Mouse (Mus musculus) v-Abl transformed pro-B cells (cell line): ENCODE data around the gene Chadl.
"Not testable (repeated sequence)": the region's sequence is repeated elsewhere in the genome, so short reads cannot be mapped to it uniquely, and the experiment has no call there.

Experiments used
- in situ Hi-C, 2 experiments: fragments of 400-800 bp; cut with MboI; formaldehyde crosslinking; loops; one replicate each; pipeline ENCODE4 v1.15.1; 2025; ENCODE audit not compliant: unreplicated experiment in 2 of 2

Gene Chadl

DNA sequence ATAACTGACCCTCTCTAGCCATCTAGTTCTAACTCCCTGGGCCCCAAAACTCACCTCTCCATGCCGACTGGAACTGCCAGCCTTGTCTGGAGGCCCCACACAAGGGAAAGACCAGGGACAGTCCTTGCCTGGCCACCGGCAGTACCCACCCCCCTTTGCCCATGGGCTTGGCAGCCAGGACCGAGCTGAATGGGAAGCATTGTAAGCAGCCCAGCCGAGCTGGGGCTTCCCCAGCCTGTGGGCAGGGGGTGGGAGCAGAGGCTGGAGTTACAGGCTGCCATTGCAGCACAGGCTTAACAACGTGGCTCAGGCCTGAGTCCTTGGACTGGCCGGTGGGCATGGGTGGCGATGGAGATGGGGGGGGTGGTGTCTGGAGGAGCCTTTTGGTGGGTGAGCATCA is at the start of gene Chadl:
Gene Chadl, minus strand, starts transcription at position 113 of the 400 bp plus-strand sequence.
- in situ Hi-C loops, result no loop called here

GRCm38 (mm10) chr15:81745601-81746114 is 48.6 kb upstream of the Chadl start:
- in situ Hi-C loops, result no loop called here

- in situ Hi-C loops, result no loop called here
Measured at GRCm38 (mm10) chr15:81744992-81745600, 48.0 kb upstream of the Chadl start, which contains the start of the genes Zc3h7b and Rangap1. Zc3h7b (plus strand) TSS chr15:81745057. Rangap1 (minus strand) TSS chr15:81745530.

GRCm38 (mm10) chr15:81742368-81742767 is 45.3 kb upstream of the Chadl start:
- in situ Hi-C loops, result not testable (repeated sequence)

DNA sequence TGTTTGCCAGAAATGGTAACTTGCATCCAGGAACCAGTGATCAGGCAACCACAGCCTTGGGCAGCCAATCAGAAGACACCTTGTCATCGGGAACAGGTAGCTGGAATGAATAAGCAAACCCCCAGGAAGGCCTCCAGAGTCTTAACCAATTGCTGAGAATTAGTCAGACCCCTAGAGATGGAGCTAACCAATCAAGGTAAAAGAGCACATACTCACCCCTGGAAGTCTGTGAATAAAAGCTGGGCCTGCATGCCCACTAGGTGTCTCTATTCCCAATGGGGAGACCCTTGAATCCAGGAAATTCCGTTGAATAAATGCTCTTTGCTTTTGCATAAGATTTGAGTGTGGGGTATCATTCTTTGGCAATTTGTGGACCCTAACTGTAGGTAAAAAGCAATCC is 42.8 kb upstream of the Chadl start:
- in situ Hi-C loops, result no loop called here

GRCm38 (mm10) chr15:81739296-81739695 is 42.2 kb upstream of the Chadl start:
- in situ Hi-C loops, result no loop called here

DNA sequence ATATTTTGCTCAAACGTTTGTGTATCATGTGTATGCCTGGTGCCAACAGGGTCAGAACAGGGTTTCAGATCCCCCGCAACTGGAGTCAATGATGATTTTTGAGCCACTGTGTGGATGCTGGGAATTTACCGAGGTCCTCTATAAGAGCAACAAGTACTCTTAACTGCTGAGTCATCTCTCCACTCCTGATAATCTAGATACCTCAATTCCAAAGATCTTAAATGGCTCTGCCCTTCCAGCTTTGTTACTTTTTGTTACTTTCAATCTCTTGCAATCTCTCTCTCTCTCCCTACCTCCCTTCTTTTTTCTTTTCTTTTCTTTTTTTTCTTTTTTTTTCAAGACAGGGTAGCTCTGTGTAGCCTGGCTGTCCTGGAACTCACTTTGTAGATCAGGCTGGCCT is 38.0 kb upstream of the Chadl start:
- in situ Hi-C loops, result no loop called here

DNA sequence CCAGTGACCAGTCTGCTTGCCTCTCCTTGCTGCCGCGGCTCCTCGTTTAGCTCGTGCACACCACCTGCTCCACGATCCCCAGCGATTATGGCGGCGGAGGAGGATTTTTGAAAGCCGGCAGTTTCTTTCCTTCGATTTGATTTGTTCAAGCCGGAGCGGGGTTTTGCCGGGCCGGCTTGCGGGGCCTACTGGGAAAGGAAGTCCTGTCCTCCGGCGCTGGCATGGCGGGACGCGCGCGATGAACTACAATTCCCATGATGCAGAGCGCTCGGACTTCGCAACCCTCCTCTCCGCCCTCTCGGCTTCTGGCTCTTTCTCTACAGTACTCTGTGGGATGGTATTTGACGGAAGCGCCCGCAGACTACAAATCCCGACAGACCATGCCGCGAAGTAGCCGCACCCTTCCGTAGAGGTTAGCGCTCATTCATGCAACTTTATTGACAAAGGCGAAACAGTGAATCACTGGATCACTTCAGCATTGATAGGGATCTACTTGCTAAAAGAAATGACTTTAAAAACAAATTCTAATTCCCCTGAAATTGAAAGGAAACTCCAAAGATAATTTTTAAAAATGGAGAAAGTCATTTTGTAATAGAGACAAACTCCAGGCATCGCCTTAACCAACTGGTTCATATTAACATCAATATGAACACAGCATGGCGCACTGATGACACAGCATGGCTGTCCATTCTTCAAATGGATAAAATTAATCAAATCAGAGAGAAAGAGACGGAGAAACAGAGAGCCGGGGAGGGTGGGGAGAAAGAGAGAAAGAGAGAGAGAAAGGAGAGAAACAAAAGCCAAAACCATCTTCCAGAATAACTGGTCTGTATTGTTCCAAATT is 32.9 kb upstream of the Chadl start:
- in situ Hi-C loops, result no loop called here

DNA sequence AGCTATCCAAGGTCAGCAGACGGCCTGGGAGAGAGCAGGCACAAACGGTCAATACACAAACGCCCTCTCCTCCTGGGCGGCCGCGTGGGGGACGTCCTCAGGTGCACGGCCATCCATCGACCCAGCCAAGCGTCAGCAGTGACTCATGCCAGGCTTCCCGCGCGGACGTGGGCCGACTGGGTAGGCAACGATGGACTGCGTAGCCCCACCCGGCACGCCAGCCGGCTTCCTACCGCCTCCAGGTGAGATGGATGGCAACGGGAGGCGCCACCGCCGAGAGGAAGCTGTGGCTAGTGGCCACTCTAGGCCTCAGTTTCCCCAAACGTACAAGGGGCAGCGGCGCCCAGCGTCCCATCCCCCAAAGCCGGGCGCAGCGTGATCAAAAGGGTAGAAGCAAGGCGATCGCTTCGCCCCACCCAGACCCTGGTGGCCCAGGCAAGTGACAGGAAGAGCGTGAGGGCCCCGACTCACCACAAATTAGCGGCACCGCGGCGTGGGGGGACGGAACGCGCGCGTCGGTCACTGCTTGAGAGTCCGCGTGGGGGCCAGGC is 32.2 kb upstream of the Chadl start:
- in situ Hi-C loops, result no loop called here

DNA sequence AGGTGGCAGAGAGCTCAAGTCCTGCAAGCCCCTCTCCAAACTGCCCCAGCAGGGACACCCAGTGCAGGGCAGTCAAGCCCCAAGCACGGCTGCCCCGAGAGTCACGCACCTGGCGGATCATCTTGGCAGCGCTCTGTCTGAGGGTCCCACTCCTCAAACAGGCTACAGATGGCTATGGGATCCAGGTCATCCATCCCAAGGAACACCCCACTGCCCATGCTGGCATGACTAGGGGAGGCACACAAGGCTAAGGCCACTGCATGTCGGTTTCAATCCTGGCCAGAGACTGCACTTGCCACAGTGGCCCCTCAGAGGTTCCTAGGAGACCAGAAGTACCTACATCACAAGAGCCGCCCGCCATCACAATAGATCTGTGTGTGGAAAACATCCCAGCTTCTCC is 28.9 kb upstream of the Chadl start:
- in situ Hi-C loops, result no loop called here

DNA sequence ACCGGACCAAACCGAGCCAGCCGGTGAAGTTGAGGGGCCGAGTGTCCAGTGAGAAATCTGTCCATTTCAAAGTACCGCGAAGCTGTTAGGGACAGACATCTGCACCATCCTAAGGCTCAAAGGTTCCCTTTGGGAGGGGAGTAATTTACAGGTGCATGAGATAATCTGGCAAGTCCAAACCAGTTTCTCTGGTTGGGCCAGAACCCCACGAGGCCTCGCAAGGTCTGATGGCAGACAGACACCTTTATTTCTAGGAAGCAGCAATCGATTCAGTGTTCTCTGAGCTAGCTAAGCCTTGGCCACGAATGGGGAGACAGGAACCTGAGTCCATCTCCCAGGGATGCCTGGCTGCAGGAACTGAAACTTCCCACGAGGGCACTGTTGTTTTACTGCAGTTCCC is 26.6 kb upstream of the Chadl start:
- in situ Hi-C loops, result no loop called here

DNA sequence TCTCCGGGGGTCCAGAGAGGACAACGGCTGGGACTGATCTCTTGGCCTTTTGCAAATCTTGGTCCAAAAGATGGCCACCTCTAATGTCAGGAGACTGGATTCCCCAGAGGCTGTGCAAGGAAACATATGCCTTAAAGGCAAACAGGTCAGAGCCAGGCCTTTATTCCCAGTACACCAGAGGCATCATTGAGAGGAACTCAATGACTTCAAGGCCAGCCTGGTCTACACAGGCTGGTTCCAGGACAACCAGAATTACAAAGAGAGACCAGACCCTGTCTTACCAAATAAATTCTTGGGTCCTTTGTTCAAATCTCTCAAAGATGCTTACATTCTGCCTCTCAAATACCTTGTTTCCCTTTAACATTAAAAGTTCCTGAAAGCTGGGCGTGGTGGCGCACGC is 25.3 kb upstream of the Chadl start:
- in situ Hi-C loops, result no loop called here

GRCm38 (mm10) chr15:81719139-81719531 is 22.0 kb upstream of the Chadl start:
- in situ Hi-C loops, result no loop called here

GRCm38 (mm10) chr15:81718336-81719138 is 21.4 kb upstream of the Chadl start:
- in situ Hi-C loops, result no loop called here

DNA sequence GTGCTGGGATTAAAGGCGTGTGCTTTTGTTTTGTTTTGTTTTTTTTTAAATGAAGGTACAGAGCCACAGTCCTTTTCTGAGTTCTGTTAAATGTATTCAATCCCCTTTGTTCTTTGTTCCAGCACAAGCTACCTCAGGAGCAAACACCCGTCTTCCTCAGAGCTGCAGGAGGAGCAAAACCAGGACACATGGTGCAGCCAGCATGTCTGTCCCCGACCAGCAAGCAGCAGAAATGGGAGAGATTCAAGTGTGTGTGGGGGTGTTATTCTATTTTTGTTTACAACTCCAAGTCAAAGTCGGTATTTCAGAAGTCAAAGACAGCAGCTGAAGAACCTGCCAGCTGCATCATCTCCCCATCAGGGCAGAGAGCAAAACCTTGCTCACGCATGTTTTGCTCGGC is 16.7 kb upstream of the Chadl start:
- in situ Hi-C loops, result no loop called here

DNA sequence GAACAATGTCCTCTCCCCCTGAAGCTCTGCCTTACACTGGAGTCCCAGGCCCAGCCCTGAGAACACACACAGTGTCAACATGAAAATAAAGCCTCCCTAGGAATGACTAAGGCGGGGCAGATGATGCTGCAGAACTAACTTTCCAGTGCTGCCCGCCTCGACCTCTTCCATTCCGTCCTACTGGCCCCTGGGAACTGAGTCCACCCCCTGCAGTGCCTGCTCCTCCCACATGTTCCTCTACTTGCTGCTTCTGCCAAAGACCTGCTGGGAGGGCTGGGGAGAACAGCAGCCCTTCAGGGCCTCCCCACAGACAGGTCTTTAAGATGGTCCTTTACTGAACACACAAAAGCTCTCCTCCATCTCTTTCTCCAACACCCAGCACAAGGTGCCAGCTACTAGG is 13.7 kb upstream of the Chadl start:
- in situ Hi-C loops, result no loop called here

- in situ Hi-C loops, result no loop called here
Measured at GRCm38 (mm10) chr15:81709686-81710085, 12.6 kb upstream of the Chadl start.

- in situ Hi-C loops, result no loop called here
Measured at GRCm38 (mm10) chr15:81708991-81709390, 11.9 kb upstream of the Chadl start.

GRCm38 (mm10) chr15:81703094-81703489 is 6.0 kb upstream of the Chadl start:
- in situ Hi-C loops, result loop anchor here (5.0 kb wide), 1 partner anchor 214 kb away; no protein-coding TSS in a partner anchor

DNA sequence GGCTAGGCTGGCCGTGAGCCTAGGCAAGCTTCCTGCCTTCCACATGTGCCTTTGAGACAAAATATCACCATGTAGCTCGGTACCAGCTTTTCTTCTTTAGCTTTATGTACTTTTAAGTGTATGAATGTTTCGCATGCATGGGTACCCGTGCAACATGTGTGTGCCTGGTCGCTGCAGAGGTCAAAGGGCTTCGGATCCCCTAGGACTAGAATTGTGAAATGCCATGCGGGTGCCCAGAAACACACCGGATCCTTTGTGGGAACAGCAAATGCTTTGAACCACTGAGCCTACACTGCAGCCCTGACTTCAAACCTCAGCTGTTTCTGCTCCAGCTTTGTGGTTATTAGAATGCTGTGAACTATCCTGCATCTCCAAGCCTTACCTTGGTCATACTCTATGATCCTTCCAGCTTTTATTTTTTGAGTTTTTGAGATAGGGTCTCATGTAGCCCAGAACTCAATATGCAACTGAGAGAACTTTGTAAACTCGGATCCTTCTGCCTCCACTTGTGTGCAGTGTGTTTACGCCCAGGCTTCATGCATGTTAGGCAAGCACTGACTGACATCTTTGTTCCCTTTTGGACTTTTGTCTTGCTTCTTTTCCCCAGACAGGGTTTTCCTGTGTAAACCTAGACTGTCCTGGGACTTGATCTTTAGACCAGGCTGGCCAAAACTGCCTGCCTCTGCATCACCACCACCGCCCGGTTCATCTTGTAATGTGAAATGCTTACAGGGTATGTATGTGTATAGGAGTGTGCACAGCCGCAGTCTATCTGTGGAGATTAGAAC is 5.4 kb upstream of the Chadl start:
- in situ Hi-C loops, result loop anchor here (5.0 kb wide), 1 partner anchor 215 kb away; no protein-coding TSS in a partner anchor
